Mouse (Mus musculus): ENCODE results near the gene Als2cl.

- TF ChIP-seq CTCF (IDR thresholded peaks at IDR 0.05; ENCODE audit: low read depth) (no peak), EP300 (IDR thresholded peaks at IDR 0.05; ENCODE audit: low read depth) (no peak)
Measured at GRCm38 (mm10) chr9:110858967-110859596, 20.6 kb upstream of the Als2cl start.
